Mouse (Mus musculus): ENCODE data around the gene D130043K22Rik.

GRCm38 (mm10) chr13:24814616-24815015 is 30.3 kb upstream of the D130043K22Rik start:
- TF ChIP-seq POLR2AphosphoS5 (IDR thresholded peaks at IDR 0.05; ENCODE audit: insufficient replicate concordance, low read depth, low read length) (no peak), CTCF (IDR thresholded peaks at IDR 0.05; ENCODE audit: low read depth, low read length) (no peak), TAL1 (conservative IDR thresholded peaks at IDR 0.05; ENCODE audit: low read depth, low read length) (no peak)
